Mouse (Mus musculus): ENCODE results near the gene Abhd4.
"Not testable (repeated sequence)": the region's sequence is repeated elsewhere in the genome, so short reads cannot be mapped to it uniquely, and the experiment has no call there.

The Abhd4 gene

DNA sequence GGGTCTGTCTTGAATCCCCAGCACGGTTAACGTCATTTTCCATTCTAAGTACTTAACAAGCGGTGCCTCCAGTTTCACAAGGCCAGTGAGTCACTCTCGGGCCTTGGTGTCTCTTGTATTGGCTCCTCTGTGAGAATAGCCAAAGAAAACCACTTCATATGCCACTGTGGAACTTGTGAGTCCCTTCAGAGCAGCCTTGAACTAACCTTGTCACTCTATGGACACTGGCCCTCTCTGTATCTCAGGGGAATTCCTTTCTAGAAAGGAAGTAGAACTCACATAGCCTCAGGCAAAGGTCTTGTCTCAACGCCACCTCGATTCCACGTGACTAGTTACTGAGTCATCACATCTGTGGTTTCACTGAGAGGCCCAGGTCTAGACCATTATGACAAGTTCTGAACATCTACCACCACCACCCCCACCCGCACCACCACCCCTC is 31.7 kb upstream of the Abhd4 start:
- no peak for DNase-seq (ENCODE audit: low spot score in 2 of 2)

DNA sequence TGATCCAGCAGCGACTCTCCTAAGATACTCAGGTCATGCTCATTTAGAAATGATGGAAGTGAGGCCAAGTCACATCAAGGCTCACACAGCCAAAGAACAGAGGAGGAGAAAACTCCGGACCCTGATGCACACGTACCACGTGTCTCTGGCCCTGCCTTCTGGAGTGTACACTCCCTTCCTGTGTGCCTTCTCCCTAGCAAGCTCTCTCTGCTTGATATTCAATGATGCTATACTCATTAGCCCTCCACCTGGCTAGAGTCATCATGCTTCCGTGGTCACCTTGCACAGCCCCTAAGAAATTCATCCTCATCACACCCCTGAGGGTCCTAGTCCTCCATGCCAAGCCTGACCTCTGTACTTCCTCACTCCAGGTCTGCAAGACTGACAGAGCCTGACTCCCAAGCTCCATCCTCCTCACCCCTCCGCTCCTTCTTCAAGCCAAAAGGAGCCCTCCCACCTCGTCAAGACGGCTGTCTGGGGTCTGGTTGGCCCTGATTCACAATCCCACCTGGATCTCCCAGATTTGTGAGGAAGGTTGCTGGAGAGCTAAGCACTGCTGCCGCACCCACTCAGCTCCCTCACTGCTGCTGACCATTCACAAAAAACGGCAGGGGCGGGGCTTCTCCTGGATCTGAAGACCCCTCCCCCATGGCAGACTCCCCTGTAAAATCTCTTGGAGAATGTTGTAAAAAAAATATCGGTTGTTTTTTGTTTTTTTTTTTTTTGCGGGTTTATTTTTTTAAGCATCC is 30.5 kb upstream of the Abhd4 start:
- no peak for DNase-seq (ENCODE audit: low spot score in 2 of 2)

DNA sequence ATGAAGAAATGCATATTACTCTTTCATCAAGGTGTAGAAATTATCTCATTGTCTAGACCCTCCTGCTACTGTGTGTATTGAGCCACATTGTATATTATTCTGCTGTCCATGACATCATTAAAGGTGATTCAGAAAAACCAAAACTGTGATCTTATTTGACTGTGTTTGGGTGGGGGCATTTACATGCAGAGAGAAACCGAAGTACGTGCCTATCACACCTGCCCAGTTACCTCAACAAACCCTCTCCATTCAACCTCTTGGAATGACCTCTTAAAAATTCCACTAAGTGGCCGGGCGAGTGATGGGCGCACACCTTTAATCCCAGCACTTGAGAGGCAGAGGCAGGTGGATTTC is 29.9 kb upstream of the Abhd4 start:
- no peak for DNase-seq (ENCODE audit: low spot score in 2 of 2)

DNA sequence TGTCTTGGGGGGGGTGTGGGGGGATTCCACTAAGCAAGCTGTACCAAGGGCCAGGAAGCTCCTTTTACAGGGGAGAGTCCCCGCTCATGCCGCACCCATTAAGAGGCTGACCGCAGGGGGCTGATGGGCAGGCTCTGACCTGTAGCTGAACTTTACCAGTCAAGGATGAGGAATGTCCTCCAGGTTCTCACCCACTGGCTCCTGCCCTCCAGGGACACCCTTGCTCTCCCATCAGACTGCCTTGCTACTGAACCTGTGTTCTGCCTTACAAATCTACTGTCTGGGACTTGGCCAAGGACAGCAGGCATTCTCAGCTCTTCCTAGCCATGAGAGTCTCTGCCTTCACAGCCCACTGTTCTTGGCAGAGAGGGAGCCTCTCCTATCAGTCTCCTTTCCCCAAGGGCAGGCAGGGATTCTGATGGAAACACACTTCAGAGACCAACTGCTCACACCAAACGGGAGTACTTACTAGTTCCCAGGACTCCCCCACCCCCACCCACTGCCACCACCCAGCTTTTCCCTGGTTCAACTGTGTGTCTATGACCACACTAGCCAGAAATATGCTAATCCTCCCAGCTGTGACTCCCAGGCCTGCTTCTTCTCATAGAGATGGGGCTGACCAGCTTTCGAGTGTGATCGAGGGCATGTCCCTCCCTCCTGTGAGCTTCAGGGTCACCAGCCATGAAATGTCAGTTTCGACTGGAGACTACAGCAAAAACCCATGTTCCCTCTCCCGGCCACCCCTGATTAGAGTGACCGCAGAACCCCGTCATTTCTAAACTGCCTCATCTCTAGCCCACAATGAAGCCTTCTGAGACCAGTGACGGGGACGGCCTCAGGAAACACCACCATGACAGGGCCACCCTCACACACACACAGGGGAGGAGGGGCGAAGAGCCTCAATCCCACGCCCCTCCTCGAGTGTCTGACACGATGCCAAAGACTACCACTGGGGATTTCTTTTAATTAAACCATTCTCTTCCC is 29.2 kb upstream of the Abhd4 start:
- DNase-seq (ENCODE audit: low spot score in 2 of 2), result no peak

DNA sequence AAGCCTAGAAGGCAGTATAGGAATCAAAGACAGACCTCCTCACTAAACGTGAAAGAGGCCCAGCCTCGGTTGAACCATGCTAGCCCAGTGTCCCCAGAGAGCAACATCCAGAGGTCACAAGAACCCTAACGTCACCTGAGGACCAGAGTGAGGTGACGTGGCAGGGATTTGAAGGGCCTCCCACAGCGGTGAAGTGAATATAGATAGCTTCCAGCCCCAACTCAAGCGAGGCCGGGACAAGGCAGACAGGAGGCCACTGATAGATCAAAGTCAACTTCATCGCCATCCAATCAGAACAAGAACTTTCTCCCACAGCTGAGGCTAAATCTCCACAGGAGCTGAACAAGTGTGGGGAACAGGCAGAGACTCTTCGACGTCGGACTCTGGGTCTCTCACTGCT is 28.3 kb upstream of the Abhd4 start:
- no peak for DNase-seq (ENCODE audit: low spot score in 2 of 2)

DNA sequence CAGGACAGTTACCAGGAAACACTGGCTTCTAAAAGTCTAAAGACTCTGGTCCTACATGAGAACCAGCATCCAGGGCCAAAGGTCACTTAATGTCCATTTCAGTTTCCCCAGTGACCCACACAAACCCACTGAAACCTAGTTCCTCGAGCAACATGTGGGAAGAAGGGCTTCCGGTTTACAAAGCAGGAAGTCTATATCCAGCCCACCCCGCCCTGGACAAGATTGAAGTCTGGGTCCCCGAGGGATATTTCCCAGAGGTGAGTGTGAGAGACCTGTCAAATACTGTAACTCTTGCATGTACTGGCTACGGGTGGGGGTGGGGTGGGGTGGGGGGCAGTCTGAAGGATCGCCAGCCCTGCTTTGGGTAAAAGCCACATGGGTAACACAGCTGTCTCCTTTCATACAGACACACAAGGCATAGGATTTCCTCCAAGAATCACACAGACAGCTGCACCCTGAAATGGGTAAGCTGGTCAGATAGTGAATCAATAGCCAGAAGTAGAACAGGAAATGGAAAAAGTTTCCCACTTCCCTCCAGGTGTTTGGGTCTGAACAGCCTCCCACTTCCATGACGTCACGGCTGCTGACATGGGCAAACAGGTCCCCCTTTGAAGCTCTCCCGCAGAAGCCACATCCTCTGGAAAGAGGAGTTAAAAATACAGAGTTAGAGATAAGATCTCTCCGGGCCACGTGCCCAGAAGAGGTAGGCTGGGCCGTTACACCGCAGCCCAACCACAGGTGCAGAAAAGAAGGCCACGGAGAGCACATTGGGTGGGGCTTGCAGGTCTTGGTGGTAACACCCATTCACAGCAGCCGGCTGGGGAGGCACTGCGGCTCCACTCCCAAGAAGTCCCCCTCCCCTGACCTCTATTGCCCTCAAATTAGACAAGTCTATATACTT is 26.8 kb upstream of the Abhd4 start:
- DNase-seq (ENCODE audit: low spot score in 2 of 2), result no peak

DNA sequence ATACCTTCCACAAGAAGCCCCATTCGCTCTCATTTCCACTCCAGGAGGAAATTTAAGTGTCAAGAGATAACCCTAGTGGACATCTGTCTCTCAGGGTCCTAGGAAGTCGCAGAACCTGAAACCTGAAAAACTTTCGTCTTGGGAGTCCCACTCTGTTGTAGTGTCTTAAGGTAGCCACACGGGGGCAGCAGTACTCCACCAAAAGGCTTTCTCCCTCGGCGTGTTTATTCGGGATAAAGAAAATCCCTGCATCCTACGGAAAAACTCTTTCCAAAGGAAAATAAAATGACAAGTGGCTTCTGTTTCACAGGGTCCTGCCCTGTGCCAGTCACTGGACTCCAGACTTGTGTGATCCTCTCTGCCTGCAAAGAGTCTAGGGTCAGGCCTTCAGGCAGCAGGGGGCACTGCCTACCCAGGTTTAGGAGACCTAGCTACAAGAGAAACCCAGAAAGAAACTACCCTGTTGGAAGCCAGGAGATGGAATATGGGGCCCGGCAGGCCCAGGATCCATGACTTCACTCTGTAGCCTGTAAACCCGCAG is 26.0 kb upstream of the Abhd4 start:
- peak; percentile 67 to 68 for DNase-seq (ENCODE audit: low spot score in 2 of 2)

DNA sequence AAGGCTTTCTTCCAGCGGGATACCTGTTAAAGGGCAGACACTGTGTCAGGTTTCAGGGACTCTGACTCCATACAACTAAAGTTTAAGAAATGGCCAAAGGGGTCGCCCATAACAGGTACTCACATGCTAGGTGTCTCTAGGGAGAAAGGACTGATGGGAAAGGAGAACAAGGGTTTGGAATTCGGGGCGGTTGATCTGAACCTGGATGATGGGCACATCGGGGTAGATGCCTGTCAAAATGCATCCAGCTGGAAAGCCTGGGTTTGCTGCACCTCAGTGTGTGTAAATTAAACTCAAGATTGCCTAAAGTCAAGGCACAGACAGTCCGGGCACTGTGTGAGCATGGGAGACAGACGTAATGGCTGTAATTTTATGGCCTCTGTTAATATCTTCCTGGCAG is 25.5 kb upstream of the Abhd4 start:
- no peak for DNase-seq (ENCODE audit: low spot score in 2 of 2)

DNA sequence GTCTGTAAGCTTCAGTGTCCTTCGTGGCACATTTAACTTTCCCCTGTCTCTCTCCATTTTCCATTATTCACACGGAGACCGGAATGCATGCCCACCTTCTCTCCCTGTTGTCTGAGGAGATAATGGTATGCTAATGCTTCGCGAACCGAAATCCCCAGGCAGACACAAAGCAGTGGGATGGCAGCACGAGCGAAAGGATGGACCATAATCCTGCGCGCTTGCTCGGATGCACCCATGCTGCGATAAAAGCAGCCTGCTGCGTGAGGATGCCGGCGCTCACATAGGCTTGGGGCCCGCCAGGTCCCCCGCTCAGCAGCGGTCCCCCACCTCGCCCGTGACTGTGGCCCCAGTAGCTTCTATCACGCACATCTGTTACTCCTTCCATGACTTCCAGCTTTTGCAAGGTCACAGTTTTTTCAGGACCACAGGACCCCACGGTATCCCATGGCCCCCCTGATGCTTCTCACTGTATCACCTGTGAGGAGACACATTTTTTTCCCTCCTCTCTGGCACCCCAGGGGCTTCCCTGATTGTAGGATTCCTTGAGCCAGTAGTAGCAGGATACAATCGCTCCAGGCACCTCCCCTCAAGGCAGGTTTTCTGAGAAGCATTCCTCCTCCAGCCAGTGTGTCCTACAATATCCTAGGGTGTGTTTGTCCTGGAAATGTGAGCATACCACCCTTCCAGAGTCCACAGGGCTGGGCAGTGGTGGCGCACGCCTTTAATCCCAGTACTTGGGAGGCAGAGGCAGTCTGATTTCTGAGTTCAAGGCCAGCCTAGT is 24.9 kb upstream of the Abhd4 start:
- no peak for DNase-seq (ENCODE audit: low spot score in 2 of 2)

DNA sequence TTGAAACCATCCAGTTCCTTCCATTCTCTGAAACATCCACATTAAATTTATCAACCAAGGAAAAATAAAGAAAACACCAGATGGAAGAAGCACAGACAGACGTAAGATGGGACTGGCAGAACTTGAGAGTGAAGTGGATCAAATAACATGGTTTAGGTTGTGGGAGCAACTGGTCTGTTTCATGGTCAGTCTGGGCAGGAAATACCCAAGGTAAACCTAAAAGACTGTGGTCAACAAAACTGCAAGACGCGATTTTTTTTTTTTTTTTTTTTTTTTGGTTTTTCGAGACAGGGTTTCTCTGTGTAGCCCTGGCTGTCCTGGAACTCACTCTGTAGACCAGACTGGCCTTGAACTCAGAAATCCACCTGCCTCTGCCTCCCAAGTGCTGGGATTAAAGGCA is 24.1 kb upstream of the Abhd4 start:
- not testable (repeated sequence) for DNase-seq (ENCODE audit: low spot score in 2 of 2)

DNA sequence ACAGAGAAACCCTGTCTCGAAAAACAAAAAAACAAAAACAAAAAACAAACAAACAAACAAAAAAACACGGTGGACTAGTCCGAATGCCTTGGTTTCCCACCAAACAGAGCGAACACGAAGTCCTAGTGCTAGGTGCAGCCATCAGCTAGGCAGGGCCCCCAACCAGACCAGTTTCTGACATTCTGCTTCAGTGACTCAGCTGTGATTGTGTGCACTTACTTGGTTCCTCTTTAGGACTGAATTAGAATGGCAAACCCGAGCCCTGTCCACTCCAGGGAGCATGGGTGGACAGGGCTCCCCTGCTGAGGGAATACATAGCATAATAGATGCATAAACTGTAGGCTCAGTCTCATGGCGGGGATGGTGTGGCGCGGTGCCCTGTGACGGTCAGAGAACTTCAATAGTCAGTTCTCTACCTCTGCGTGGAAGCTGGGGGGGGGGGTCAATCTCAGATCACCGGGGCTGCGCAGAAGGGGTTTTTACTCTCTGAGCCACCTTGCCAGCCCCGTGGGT is 23.3 kb upstream of the Abhd4 start:
- DNase-seq (ENCODE audit: low spot score in 2 of 2), result no peak

DNA sequence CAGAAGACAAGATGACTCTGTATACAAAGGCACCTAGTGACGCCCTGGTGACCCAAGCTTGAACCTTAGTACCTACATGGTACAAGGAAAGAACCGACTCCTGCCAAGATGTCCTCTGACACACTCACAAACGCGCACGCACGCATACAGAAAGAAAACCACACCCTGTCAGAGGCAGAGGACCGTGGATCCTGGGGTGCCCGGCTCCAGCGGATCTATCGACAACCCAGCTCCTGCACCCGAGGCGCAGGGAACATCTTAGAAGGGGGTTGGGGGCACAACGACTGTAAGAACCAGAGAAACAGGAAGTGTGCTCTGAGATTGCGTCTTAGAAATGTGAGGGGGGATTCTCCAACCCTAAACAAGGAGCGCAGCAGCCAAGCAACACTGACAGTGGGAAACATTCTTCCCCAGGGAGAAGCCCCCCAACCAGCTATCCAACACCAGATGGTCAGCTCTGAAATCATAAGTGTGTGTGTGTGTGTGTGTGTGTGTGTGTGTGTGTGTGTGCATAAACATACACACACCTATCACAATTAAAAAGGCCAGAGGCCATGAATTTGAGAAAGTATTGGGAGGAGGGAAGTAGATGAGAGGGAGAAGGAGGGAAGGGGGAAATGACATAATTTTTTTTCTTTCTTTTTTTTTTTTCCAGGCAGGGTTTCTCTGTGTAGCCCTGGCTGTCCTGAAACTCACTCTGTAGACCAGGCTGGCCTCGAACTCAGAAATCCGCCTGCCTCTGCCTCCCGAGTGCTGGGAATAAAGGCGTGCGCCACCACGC is 22.6 kb upstream of the Abhd4 start:
- DNase-seq (ENCODE audit: low spot score in 2 of 2), result no peak

DNA sequence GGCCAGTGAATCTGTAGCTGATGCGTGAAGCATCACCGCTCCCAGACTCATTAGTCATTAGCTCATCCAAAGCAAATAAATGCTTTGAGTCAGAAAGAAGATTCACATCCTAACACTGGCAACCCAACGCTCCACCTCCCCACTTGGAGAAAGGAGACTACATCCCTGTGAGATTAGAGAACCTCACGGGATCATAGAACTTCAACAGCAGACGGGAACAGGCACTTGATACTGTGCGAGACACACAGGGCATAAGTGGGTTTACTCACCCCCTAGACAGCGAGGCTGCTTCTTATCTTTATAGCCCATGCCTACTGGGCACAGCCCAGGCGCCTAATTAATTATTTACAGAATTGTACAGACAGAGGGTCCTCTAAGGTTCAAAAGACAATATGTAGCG is 21.8 kb upstream of the Abhd4 start:
- no peak for DNase-seq (ENCODE audit: low spot score in 2 of 2)

DNA sequence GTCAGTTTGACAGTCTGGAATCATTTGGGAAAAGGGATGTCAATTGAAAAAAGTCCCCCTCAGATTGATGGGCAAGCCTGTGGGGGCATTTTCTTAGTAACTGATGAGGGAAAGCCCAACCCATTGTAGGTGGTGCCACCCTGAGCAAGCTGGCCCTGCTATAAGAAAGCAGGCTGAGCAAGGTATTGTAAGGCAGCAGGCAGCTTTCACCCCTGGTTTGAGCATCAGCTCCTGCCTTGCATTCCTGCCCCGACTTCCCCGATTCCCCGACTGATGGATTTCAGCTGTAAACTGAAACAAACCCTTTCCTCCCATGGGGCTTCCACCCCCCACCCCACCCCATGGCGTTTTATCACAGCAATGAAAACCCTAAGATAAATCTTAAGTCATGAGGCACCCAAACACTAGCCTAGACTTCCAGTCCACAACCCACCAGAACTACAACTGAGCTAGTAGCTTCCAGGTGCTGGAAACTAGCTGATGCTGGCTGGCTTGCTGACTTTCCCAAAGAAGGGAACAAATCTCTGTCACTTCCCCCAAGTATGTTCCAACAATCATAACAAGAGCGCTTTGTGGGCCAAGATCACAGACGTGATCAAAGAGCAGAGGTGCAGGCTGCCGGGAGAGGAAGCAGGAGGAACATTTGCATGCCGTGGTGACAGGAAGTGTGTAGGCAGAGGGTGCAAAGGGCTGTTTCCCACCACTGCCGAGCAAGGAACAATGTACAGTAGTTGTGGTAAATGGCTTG is 21.0 kb upstream of the Abhd4 start:
- no peak for DNase-seq (ENCODE audit: low spot score in 2 of 2)

DNA sequence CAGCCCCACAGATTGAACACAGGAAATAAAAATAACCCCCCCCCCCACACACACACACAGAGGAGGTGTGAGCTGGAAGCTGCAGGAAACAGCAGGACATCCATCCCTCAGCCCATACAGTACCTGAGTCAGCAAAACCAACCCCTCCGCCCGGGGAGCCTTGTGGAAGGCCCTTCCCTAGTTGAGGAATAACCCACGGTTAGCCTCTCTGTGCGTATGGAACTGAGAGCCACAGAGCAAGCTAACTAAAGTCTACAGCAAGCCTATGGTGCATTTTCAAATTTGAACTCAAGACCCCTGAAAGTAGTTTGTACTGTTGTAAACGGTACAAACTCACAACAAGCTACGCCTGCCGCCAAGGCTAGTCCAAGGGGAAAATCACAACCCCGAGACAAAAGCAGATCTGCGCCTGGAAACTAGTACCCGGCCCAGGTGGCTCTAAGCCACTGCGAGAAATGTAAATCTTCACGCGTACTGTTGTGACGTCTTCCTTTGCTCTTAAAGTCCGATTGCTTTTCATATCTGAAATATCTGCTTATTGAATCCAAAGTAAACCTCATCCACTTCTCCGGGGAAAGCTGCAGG is 20.3 kb upstream of the Abhd4 start:
- no peak for DNase-seq (ENCODE audit: low spot score in 2 of 2)

DNA sequence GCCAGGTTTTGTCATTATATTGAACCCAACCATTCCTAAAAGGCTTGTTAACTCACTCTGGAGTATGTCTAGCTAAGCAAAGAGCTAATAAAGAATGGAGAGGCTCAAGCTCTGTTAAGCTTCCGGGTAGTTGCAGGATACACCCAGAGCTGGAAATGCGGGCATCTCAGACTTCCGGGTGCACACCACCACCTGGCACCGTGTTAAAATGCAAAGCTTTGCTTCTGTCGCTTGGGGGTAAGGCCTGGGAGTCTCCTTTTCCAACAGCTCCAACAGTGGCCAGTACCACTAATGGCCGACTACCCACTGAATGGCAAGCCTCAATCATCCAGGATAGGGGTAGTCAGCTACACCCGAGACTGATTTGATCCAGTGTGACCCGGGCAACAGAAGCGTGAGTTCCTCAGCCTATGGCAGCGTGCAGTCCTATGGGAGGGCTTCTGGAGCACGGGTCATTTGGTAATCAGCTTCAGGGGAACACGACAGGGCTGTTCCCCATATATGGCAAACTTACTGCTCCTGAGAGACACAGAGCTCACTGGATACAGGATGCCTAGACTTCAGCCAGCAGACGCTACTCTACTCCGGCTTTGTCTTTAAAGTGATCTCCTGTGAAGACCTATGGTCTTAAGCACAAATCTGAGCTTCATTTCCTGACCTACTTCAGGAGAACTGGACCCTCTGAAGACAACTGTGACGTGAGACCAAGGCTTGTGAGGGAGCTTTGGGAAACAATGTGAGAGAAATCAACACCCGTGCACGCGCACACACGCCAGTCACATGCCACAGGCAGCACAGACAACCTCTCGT is 19.6 kb upstream of the Abhd4 start:
- no peak for DNase-seq (ENCODE audit: low spot score in 2 of 2)

DNA sequence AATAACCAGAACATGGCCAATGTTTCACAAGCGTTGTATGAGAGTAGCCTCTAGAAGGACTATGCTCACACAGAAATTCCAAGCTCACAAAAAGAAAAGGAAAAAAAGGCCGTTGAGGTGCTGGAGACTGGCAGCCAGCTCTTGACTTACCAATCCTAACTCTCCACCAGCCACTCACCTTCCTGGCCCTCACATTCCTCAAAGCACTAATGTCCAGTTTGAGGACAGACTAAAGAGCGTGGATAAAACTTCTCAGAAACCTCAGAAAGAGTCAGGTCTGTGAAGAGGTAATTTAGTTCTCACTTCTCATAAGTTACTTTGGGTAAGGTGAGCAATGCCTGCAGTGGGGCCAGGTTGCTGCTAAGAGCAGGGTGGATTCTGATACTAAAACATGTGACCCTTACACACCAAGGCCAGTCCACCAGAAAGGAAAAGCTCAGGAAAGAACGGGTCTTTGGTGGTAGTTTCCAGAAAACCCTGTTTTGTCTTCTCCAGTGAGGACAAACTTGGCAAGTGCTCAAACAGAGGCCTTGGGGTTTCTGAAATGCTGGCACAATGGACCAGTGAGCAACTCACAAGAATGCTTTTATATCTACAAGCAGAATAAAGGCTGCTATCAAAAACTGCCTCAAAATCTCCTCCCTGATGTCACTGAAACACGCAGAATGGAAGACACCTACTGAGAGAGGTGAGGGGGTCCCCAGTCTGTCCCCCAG is 18.0 kb upstream of the Abhd4 start:
- no peak for DNase-seq (ENCODE audit: low spot score in 2 of 2)

Measured in frontal cortex, postnatal 36 days (tissue).